ENCODE assay signal across 9 mouse cellular contexts in the genomic region with DNA sequence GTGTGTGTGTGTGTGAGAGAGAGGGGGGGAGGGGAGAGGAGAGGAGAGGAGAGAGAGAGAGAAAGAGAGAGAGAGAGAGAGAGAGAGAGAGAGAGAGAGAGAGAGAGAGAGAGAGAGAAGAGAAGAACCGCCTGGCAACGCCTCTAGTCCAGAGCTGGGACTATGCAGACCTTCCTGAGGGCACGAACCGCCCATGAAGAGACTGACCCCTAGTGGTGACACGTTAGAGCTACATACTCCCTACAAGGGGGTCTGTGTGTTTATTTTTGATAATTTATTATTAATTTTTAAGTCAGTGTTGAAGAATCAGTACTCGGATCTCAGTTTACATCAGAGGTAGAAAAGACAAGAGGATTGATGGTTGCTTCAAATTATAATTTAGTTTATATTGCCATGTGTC.
DNase-seq lines count a peak whose midpoint lies in the region; ATAC-seq and TF ChIP-seq lines count a peak whose summit lies in the region.
"Had no signal": no experiment of that assay in that cellular context is flagged by ENCODE, and none has a peak within 500 bp of the region (broad histone marks: within the 10 kb centered on the region; RNA-seq: fewer than 3 reads in every experiment).

No protein-coding gene starts in this region.

- H3K4me2 ChIP-seq in forebrain, embryonic 13.5 days, result no peak overlapping the region
- H3K4me2 ChIP-seq: heart, embryonic 15.5 days had no signal

- H3K27ac ChIP-seq in forebrain, embryonic 13.5 days, result no peak overlapping the region
- H3K27ac ChIP-seq in kidney, adult 2 months (ENCODE audit: insufficient read depth, low read depth, low read length), result no peak overlapping the region
- H3K27ac ChIP-seq: heart, embryonic 15.5 days had no signal

- no peaks in the 10 kb centered on the region for H3K27me3 ChIP-seq in forebrain, embryonic 13.5 days
- no peaks in the 10 kb centered on the region for H3K27me3 ChIP-seq in kidney, adult 2 months (replicated peaks; ENCODE audit: control insufficient read depth, insufficient read depth, low read length)
- H3K27me3 ChIP-seq in splenic B cell, adult 2 months (ENCODE audit: control insufficient read depth, insufficient read depth, low read length, poor library complexity, severe bottlenecking), result no peaks in the 10 kb centered on the region
- H3K27me3 ChIP-seq: heart, embryonic 15.5 days had no signal

- H3K36me3 ChIP-seq in forebrain, embryonic 13.5 days (ENCODE audit: poor library complexity, severe bottlenecking), result peaks cover 20% of the 10 kb centered on the region
- peaks cover 1% of the 10 kb centered on the region; the same call in 1 of the 2 replicates for H3K36me3 ChIP-seq in kidney, adult 2 months (ENCODE audit: control insufficient read depth, insufficient read depth, low read length)
- H3K36me3 ChIP-seq in splenic B cell, adult 2 months (ENCODE audit: control insufficient read depth, insufficient read depth, low read length, poor library complexity, severe bottlenecking), result no peaks in the 10 kb centered on the region

- DNase-seq in 416B (ENCODE audit: low read depth), result peak; percentile 71
- DNase-seq in CD4-positive, CD25-positive, alpha-beta regulatory T cell, adult 2 months (ENCODE audit: low read depth, low spot score), result peak; percentile 62
- peak; percentile 35 for DNase-seq in c-Kit-positive CD71-negative TER-119-negative erythroid progenitor cells, embryonic 14.5 days (ENCODE audit: low read depth)
- DNase-seq in kidney, adult 2 months, result peak; percentile 56
- DNase-seq in lung, postnatal 25 days (ENCODE audit: low spot score), result peak; percentile 56
- peak; percentile 48 for DNase-seq in splenic B cell, adult 2 months (ENCODE audit: low read depth, low spot score)
- no peak for DNase-seq in layer of hippocampus, postnatal 10 days (ENCODE audit: low spot score in 2 of 2)

- H3K9me3 ChIP-seq in forebrain, embryonic 13.5 days (replicated peaks), result peaks cover 3% of the 10 kb centered on the region; the same call in 1 of the 2 replicates
- H3K9me3 ChIP-seq: heart, embryonic 15.5 days had no signal

- WGBS in forebrain, embryonic 13.5 days, result 6% methylated on average over 6 of the region's 6 CpGs
- WGBS in kidney, adult 2 months, result 9% methylated on average over 6 of the region's 6 CpGs

- no peak overlapping the region for H3K9ac ChIP-seq in forebrain, embryonic 13.5 days
- H3K9ac ChIP-seq: heart, embryonic 15.5 days had no signal

- no peak overlapping the region for H3K4me3 ChIP-seq in forebrain, embryonic 13.5 days
- no peak overlapping the region for H3K4me3 ChIP-seq in kidney, adult 2 months (ENCODE audit: insufficient read depth, low read depth, low read length)
- H3K4me3 ChIP-seq: heart, embryonic 15.5 days had no signal

- TF ChIP-seq POLR2A in kidney, adult 2 months (IDR thresholded peaks at IDR 0.05; ENCODE audit: low read depth, low read length), result no peak

- TF ChIP-seq CTCF in kidney, adult 2 months (conservative IDR thresholded peaks at IDR 0.05; ENCODE audit: insufficient read depth, insufficient read length, low read depth, low read length), result peak; percentile 74

- no peaks in the 10 kb centered on the region for H3K4me1 ChIP-seq in forebrain, embryonic 13.5 days
- no peaks in the 10 kb centered on the region for H3K4me1 ChIP-seq in kidney, adult 2 months (ENCODE audit: control insufficient read depth, insufficient read depth, low read length)
- H3K4me1 ChIP-seq: heart, embryonic 15.5 days had no signal

- ATAC-seq in forebrain, embryonic 13.5 days, result peak; percentile 88

Comparison
In these comparisons a context has a peak if more than half of its experiments do, and no peak if none do; other contexts are left out.
1. DNase-seq: peak in 416B (single experiment), CD4-positive, CD25-positive, alpha-beta regulatory T cell, adult 2 months (single experiment), c-Kit-positive CD71-negative TER-119-negative erythroid progenitor cells, embryonic 14.5 days (single experiment), kidney, adult 2 months (single experiment), lung, postnatal 25 days (single experiment) and splenic B cell, adult 2 months (single experiment); none in layer of hippocampus, postnatal 10 days (0 of 2).